Mouse (Mus musculus) stomach, embryonic 15.5 days (tissue): ENCODE measurements around the gene Col6a4. TPM values are rescaled to one million over a fixed set of nuclear protein-coding genes. Genes with fewer than 3 reads are reported as not detected.

Source experiments
- ATAC-seq: fragments of 200-750 bp; cut with Nextera tagmentation; 2 replicates; pipeline ENCODE4 v1.8.0; 2017; ENCODE audit warnings: low read depth, moderate number of reproducible peaks, moderate TSS enrichment; ENCODE audit not compliant: insufficient read depth, low FRiP score
- H3K27ac ChIP-seq: fragments of 300-500 bp; sonication (generic); 2 replicates; pipeline ENCODE4 v1.5.1; 2015; ENCODE audit warnings: mild to moderate bottlenecking, inconsistent platforms
- H3K27me3 ChIP-seq: fragments of 300-500 bp; sonication (generic); replicated peaks from 2 replicates; pipeline ENCODE4 v1.6.1; 2015; ENCODE audit warnings: inconsistent platforms
- H3K36me3 ChIP-seq: fragments of 300-500 bp; sonication (generic); 2 replicates; pipeline ENCODE4 v1.6.1; 2015; ENCODE audit warnings: inconsistent platforms
- H3K4me1 ChIP-seq: fragments of 300-500 bp; sonication (generic); 2 replicates; pipeline ENCODE4 v1.6.1; 2015; ENCODE audit warnings: inconsistent platforms
- H3K4me2 ChIP-seq: fragments of 300-500 bp; sonication (generic); 2 replicates; pipeline ENCODE4 v1.6.1; 2015; ENCODE audit warnings: mild to moderate bottlenecking, inconsistent platforms
- H3K4me3 ChIP-seq: fragments of 300-500 bp; sonication (generic); replicated peaks from 2 replicates; pipeline ENCODE4 v1.5.1; 2015; ENCODE audit warnings: inconsistent platforms
- H3K9ac ChIP-seq: fragments of 300-500 bp; sonication (generic); 2 replicates; pipeline ENCODE4 v1.6.1; 2015; ENCODE audit warnings: inconsistent platforms
- H3K9me3 ChIP-seq: fragments of 300-500 bp; sonication (generic); 2 replicates; pipeline ENCODE4 v1.6.1; 2016; ENCODE audit warnings: inconsistent platforms
- WGBS: fragments of 180-500 bp; shearing (Covaris S2); methylation state at CpG from one replicate; pipeline ENCODE4 v1.1.7; 2015; 5-methylcytosine and 5-hydroxymethylcytosine counted together
- polyA plus RNA-seq: library from polyadenylated mRNA; unstranded; fragments of >200 nt; fragmentation: Nextera tagmentation; extraction: Ambion mirVana; gene quantifications from 2 replicates; pipeline ENCODE4 v1.2.1, GENCODE M21; 2015

Col6a4 gene
- polyA plus RNA-seq, result 32.4 and 41.9 TPM in 2 replicates

- no peaks in the 10 kb centered on the region for H3K4me1 ChIP-seq
- no peaks in the 10 kb centered on the region for H3K9me3 ChIP-seq
- ATAC-seq, result no peak
- no peak within 1 kb of the TSS for H3K27ac ChIP-seq
- WGBS, result 49% methylated on average over 7 of the region's 7 CpGs
- peak within 1 kb of the TSS; percentile 3; the same call in 1 of the 2 replicates for H3K4me2 ChIP-seq
- H3K4me3 ChIP-seq, result peak within 1 kb of the TSS; percentile 15; the same call in 1 of the 2 replicates
- no peaks in the 10 kb centered on the region for H3K36me3 ChIP-seq
- no peaks in the 10 kb centered on the region for H3K27me3 ChIP-seq
- H3K9ac ChIP-seq, result no peak within 1 kb of the TSS
Measured at GRCm38 (mm10) chr9:106096683-106097082, at the start of gene Col6a4. TSS of gene Col6a4 (minus strand) at chr9:106096783.

- Histone ChIP-seq H3K4me1 (peaks cover 14% of the 10 kb centered on the region), H3K4me2 (no peak overlapping the region)
- no peak for ATAC-seq
Measured at GRCm38 (mm10) chr9:106145582-106145981, 49.0 kb upstream of the Col6a4 start.

GRCm38 (mm10) chr9:106144176-106144575, 47.6 kb upstream of the Col6a4 start:
- peaks cover 14% of the 10 kb centered on the region for H3K27me3 ChIP-seq
- H3K4me3 ChIP-seq, result no peak overlapping the region
- no peak overlapping the region for H3K4me2 ChIP-seq
- H3K27ac ChIP-seq, result no peak overlapping the region
- H3K9ac ChIP-seq, result no peak overlapping the region
- no peaks in the 10 kb centered on the region for H3K36me3 ChIP-seq
- peaks cover 14% of the 10 kb centered on the region for H3K4me1 ChIP-seq
- 88% methylated on average over 7 of the region's 7 CpGs for WGBS
- ATAC-seq, result no peak
- H3K9me3 ChIP-seq, result no peaks in the 10 kb centered on the region

More at GRCm38 (mm10) chr9:106145582-106145981, 49.0 kb upstream of the Col6a4 start:
- Histone ChIP-seq H3K27ac (no peak overlapping the region), H3K9ac (no peak overlapping the region), H3K9me3 (no peaks in the 10 kb centered on the region), H3K36me3 (no peaks in the 10 kb centered on the region), H3K27me3 (peaks cover 28% of the 10 kb centered on the region), H3K4me3 (no peak overlapping the region)
- WGBS, result 68% methylated on average over 2 of the region's 2 CpGs

GRCm38 (mm10) chr9:106141955-106142354, 45.4 kb upstream of the Col6a4 start:
- Histone ChIP-seq H3K4me1 (no peaks in the 10 kb centered on the region), H3K9ac (no peak overlapping the region), H3K4me2 (no peak overlapping the region), H3K9me3 (no peaks in the 10 kb centered on the region), H3K36me3 (no peaks in the 10 kb centered on the region), H3K4me3 (no peak overlapping the region), H3K27me3 (peaks cover 2% of the 10 kb centered on the region; the same call in 1 of the 2 replicates), H3K27ac (no peak overlapping the region)
- 78% methylated on average over 12 of the region's 12 CpGs for WGBS
- ATAC-seq, result no peak

- ATAC-seq, result 0 out of 2 replicates have a peak, but pooled peaks have one; percentile 18
- H3K27ac ChIP-seq, result no peak overlapping the region
- WGBS, result 66% methylated on average over 10 of the region's 10 CpGs
Measured at GRCm38 (mm10) chr9:106139763-106140162, 43.2 kb upstream of the Col6a4 start.

GRCm38 (mm10) chr9:106137671-106138216, 41.2 kb upstream of the Col6a4 start:
- Histone ChIP-seq H3K4me3 (no peak overlapping the region), H3K27me3 (no peaks in the 10 kb centered on the region), H3K27ac (no peak overlapping the region), H3K36me3 (no peaks in the 10 kb centered on the region), H3K9me3 (no peaks in the 10 kb centered on the region), H3K4me2 (no peak overlapping the region), H3K9ac (no peak overlapping the region), H3K4me1 (no peaks in the 10 kb centered on the region)
- no peak for ATAC-seq
- WGBS, result 68% methylated on average over 10 of the region's 10 CpGs

More at GRCm38 (mm10) chr9:106139763-106140162, 43.2 kb upstream of the Col6a4 start:
- no peaks in the 10 kb centered on the region for H3K9me3 ChIP-seq
- H3K4me2 ChIP-seq, result no peak overlapping the region
- no peaks in the 10 kb centered on the region for H3K36me3 ChIP-seq
- no peaks in the 10 kb centered on the region for H3K27me3 ChIP-seq
- H3K4me1 ChIP-seq, result no peaks in the 10 kb centered on the region
- H3K9ac ChIP-seq, result no peak overlapping the region
- H3K4me3 ChIP-seq, result no peak overlapping the region

GRCm38 (mm10) chr9:106130250-106130649, 33.7 kb upstream of the Col6a4 start:
- H3K4me2 ChIP-seq, result no peak overlapping the region
- H3K27me3 ChIP-seq, result no peaks in the 10 kb centered on the region
- H3K36me3 ChIP-seq, result no peaks in the 10 kb centered on the region
- ATAC-seq, result no peak
- no peak overlapping the region for H3K27ac ChIP-seq
- H3K9me3 ChIP-seq, result no peaks in the 10 kb centered on the region
- H3K4me1 ChIP-seq, result no peaks in the 10 kb centered on the region
- H3K9ac ChIP-seq, result no peak overlapping the region
- no peak overlapping the region for H3K4me3 ChIP-seq
- WGBS, result 75% methylated on average over 7 of the region's 7 CpGs

GRCm38 (mm10) chr9:106129072-106129471, 32.5 kb upstream of the Col6a4 start:
- 72% methylated on average over 2 of the region's 2 CpGs for WGBS
- no peaks in the 10 kb centered on the region for H3K4me1 ChIP-seq
- no peak overlapping the region for H3K4me2 ChIP-seq
- no peaks in the 10 kb centered on the region for H3K36me3 ChIP-seq
- ATAC-seq, result no peak
- no peaks in the 10 kb centered on the region for H3K27me3 ChIP-seq
- no peak overlapping the region for H3K27ac ChIP-seq
- no peak overlapping the region for H3K9ac ChIP-seq
- no peaks in the 10 kb centered on the region for H3K9me3 ChIP-seq
- no peak overlapping the region for H3K4me3 ChIP-seq

- Histone ChIP-seq H3K4me3 (no peak overlapping the region), H3K4me1 (no peaks in the 10 kb centered on the region), H3K36me3 (no peaks in the 10 kb centered on the region), H3K27me3 (no peaks in the 10 kb centered on the region), H3K4me2 (no peak overlapping the region), H3K9me3 (no peaks in the 10 kb centered on the region), H3K9ac (no peak overlapping the region), H3K27ac (no peak overlapping the region)
- WGBS, result 54% methylated on average over 2 of the region's 2 CpGs
- ATAC-seq, result no peak
Measured at GRCm38 (mm10) chr9:106126786-106127251, 30.2 kb upstream of the Col6a4 start.

- no peak for ATAC-seq
- no peaks in the 10 kb centered on the region for H3K9me3 ChIP-seq
- H3K36me3 ChIP-seq, result no peaks in the 10 kb centered on the region
- H3K4me3 ChIP-seq, result no peak overlapping the region
- no peak overlapping the region for H3K27ac ChIP-seq
- no peak overlapping the region for H3K4me2 ChIP-seq
- H3K4me1 ChIP-seq, result no peaks in the 10 kb centered on the region
- H3K27me3 ChIP-seq, result no peaks in the 10 kb centered on the region
- H3K9ac ChIP-seq, result no peak overlapping the region
- WGBS, result 43% methylated on average over 4 of the region's 4 CpGs
Measured at GRCm38 (mm10) chr9:106123599-106123998, 27.0 kb upstream of the Col6a4 start.

- Histone ChIP-seq H3K9me3 (no peaks in the 10 kb centered on the region), H3K4me1 (no peaks in the 10 kb centered on the region), H3K4me2 (no peak overlapping the region), H3K27ac (no peak overlapping the region), H3K27me3 (no peaks in the 10 kb centered on the region), H3K36me3 (no peaks in the 10 kb centered on the region), H3K9ac (no peak overlapping the region), H3K4me3 (no peak overlapping the region)
- WGBS, result 81% methylated on average over 9 of the region's 9 CpGs
- no peak for ATAC-seq
Measured at GRCm38 (mm10) chr9:106119075-106119474, 22.5 kb upstream of the Col6a4 start.

- Histone ChIP-seq H3K9ac (no peak overlapping the region), H3K4me3 (no peak overlapping the region), H3K27me3 (no peaks in the 10 kb centered on the region), H3K4me2 (no peak overlapping the region; the same call in 1 of the 2 replicates), H3K4me1 (no peaks in the 10 kb centered on the region; the same call in 1 of the 2 replicates), H3K36me3 (no peaks in the 10 kb centered on the region), H3K27ac (no peak overlapping the region), H3K9me3 (no peaks in the 10 kb centered on the region)
- WGBS, result 31% methylated on average over 13 of the region's 13 CpGs
- no peak for ATAC-seq
Measured at GRCm38 (mm10) chr9:106115801-106116424, 19.3 kb upstream of the Col6a4 start.
